Mouse (Mus musculus): ENCODE data around the gene Btnl10. TPM values are rescaled to one million over a fixed set of nuclear protein-coding genes. Genes with fewer than 3 reads are reported as not detected.

Gene Btnl10
- polyA plus RNA-seq, 1 experiment from 2014 or later: 0.25 TPM

DNA sequence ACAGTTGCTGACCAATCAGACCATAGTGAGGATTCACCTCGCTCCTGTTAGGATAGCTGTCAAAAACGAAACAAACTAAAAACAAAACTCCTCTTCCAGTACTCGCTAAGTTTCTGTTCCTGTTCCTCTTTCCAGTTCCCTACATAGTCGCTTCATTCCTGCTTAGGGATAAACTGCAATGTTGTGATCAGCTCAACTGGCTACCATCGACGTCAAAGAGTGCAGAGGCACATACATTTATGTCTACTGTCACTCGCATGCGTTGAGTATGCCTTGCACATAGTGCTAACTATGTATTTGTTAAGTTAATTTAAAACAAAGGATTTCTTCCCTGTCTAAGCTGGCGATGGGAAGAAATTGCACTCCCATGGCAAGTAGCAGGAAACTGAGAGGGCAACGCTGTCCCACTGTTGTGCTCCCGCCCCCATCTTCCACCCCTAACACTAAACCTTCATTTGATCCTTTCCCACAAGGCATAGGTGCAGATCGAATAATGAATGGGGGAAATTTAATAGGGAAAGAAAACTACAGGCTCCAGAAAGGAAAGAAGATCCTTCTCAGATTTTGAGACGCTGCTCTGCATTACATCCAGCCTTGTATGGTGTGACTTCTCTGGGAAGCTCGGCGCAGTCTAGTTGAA is 41.6 kb downstream of the Btnl10 start:
- H3K36me3 ChIP-seq: peaks cover 12% of the 10 kb centered on the region
- ATAC-seq (ENCODE audit: insufficient number of reproducible peaks, insufficient read depth, low FRiP score, low TSS enrichment, low read depth): no peak
- no peak overlapping the region for H3K9ac ChIP-seq (replicated peaks)
- peaks cover 8% of the 10 kb centered on the region for H3K9me3 ChIP-seq
- H3K4me3 ChIP-seq (replicated peaks): peak overlapping the region; percentile 44
- no peak overlapping the region for H3K27ac ChIP-seq
- peaks cover 51% of the 10 kb centered on the region for H3K27me3 ChIP-seq
- H3K4me2 ChIP-seq: peak overlapping the region; percentile 65
- H3K4me1 ChIP-seq (replicated peaks): peaks cover 26% of the 10 kb centered on the region
- WGBS: 39% methylated on average over 15 of the region's 15 CpGs

DNA sequence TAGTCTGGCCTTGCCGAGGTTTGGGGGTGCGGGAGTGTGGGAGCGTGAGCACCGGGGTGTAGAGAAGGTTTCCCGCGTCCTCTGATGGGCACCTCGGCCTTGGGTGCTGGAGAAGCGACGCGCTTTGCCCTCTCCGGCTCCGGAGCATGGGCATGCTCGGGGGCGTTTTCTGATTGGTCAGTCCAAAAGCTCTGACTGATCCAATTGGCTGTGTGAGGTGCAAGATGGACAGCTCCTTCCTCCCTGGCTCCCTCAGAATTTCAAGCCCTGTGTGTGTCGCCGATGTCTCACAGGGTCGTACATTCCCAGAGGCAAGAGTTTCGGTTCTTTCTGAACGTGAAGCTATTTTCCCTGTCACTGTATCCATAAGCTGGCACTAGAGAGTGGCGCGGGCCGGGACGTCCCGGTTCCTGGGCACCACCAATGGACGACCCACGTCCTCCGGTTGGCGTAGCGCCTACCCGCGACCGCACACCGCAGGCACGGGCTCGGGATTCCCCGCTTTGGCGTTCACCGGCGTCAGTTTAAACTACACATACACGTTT is 42.3 kb downstream of the Btnl10 start:
- peaks cover 8% of the 10 kb centered on the region for H3K9me3 ChIP-seq
- H3K27ac ChIP-seq: no peak overlapping the region
- peak overlapping the region; percentile 65 for H3K4me2 ChIP-seq
- H3K27me3 ChIP-seq: peaks cover 53% of the 10 kb centered on the region
- H3K4me1 ChIP-seq (replicated peaks): peaks cover 26% of the 10 kb centered on the region
- WGBS: 2% methylated on average over 40 of the region's 40 CpGs
- no peak overlapping the region; the same call in 1 of the 2 replicates for H3K9ac ChIP-seq (replicated peaks)
- peaks cover 12% of the 10 kb centered on the region for H3K36me3 ChIP-seq
- ATAC-seq (ENCODE audit: insufficient number of reproducible peaks, insufficient read depth, low FRiP score, low TSS enrichment, low read depth): peak; percentile 57
- peak overlapping the region; percentile 44 for H3K4me3 ChIP-seq (replicated peaks)

DNA sequence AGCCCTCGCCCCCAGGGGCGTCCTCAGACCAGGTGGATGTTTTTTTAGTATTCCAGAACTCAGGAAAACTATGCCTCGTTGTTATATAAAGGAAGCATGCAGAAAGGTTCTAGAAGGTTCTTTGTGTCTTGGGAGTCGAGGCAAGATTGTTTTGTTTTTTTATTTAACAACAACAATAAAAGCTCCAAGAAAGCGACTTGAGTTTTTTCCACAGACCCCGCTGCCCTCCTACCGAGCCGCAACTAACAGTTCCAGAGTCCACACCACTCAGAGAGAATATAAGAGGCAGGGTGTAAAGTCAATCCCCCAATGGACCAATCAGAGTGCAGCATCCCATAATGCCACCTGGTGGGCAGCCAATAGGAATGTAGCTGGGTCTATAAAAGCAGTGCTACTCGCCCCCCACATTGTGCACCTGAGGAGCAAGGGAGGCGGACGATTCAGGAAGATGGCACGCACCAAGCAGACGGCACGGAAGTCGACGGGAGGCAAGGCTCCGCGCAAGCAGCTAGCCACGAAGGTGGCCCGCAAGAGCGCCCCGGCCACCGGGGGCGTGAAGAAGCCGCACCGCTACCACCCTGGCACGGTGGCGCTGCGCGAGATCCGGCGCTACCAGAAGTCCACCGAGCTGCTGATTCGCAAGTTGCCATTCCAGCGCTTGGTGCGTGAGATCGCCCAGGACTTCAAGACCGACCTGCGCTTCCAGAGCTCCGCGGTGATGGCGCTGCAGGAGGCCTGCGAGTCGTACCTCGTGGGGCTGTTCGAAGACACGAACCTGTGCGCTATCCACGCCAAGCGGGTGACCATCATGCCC is 43.9 kb downstream of the Btnl10 start:
- H3K4me3 ChIP-seq (replicated peaks): no peak overlapping the region; the same call in 1 of the 2 replicates
- H3K4me1 ChIP-seq (replicated peaks): peaks cover 19% of the 10 kb centered on the region
- H3K9ac ChIP-seq (replicated peaks): no peak overlapping the region
- ATAC-seq (ENCODE audit: insufficient number of reproducible peaks, insufficient read depth, low FRiP score, low TSS enrichment, low read depth): no peak
- H3K4me2 ChIP-seq: 0 out of 2 replicates have a peak overlapping the region, but pooled peaks have one; percentile 10
- peaks cover 8% of the 10 kb centered on the region for H3K9me3 ChIP-seq
- H3K27me3 ChIP-seq: peaks cover 53% of the 10 kb centered on the region
- WGBS: 59% methylated on average over 50 of the region's 50 CpGs
- peaks cover 12% of the 10 kb centered on the region for H3K36me3 ChIP-seq
- H3K27ac ChIP-seq: no peak overlapping the region

DNA sequence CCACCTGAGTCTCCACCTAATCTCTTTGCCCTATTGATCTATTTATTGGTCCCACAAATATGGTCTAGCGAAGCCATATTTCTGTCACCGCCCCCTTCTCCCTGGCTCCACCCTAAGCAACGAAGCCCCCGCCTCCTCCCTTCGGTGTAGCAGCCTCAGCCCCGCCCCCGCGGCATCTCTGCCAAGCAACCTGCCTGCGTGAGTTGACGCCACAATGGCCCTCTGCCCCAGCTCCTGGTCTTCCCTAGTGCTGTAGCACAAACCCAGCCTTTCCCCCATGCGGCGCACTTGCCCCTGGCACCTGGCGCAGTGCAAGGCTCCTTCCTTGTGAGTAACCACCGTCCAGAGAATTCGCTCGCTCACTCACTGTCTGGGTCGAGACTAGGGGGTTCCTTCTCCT is 45.8 kb downstream of the Btnl10 start:
- H3K9me3 ChIP-seq: peaks cover 8% of the 10 kb centered on the region
- 39% methylated on average over 17 of the region's 17 CpGs for WGBS
- H3K27ac ChIP-seq: no peak overlapping the region
- H3K27me3 ChIP-seq: peaks cover 44% of the 10 kb centered on the region
- H3K4me1 ChIP-seq (replicated peaks): peaks cover 8% of the 10 kb centered on the region; the same call in 1 of the 2 replicates
- no peak overlapping the region for H3K4me3 ChIP-seq (replicated peaks)
- no peak for ATAC-seq (ENCODE audit: insufficient number of reproducible peaks, insufficient read depth, low FRiP score, low TSS enrichment, low read depth)
- peaks cover 10% of the 10 kb centered on the region; the same call in 1 of the 2 replicates for H3K36me3 ChIP-seq
- no peak overlapping the region for H3K4me2 ChIP-seq
- H3K9ac ChIP-seq (replicated peaks): no peak overlapping the region

DNA sequence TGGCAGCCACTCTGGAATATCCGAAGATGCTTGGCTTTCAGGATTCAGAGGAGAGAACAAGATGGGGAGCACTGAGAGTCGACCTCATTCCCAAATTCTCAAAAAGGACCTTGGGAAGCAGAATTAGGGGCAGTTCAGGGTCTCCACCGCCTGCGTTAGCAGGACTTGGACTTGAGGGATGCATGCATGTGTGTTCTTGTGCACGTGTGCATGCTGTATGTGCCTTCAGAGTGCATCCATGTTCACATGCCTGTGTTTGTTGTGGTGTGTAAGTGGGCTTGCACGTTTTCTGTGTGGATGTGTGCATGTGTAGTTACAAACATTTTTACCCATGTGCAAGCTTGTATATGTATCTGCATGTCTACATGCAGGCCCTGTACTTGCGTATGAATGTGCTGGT is 46.5 kb downstream of the Btnl10 start:
- ATAC-seq (ENCODE audit: insufficient number of reproducible peaks, insufficient read depth, low FRiP score, low TSS enrichment, low read depth): no peak
- H3K36me3 ChIP-seq: peaks cover 16% of the 10 kb centered on the region; the same call in 1 of the 2 replicates
- H3K9ac ChIP-seq (replicated peaks): no peak overlapping the region
- peaks cover 40% of the 10 kb centered on the region for H3K27me3 ChIP-seq
- H3K4me2 ChIP-seq: no peak overlapping the region
- 83% methylated on average over 7 of the region's 7 CpGs for WGBS
- peaks cover 7% of the 10 kb centered on the region; the same call in 1 of the 2 replicates for H3K4me1 ChIP-seq (replicated peaks)
- no peak overlapping the region for H3K4me3 ChIP-seq (replicated peaks)
- H3K27ac ChIP-seq: no peak overlapping the region
- H3K9me3 ChIP-seq: peaks cover 8% of the 10 kb centered on the region

DNA sequence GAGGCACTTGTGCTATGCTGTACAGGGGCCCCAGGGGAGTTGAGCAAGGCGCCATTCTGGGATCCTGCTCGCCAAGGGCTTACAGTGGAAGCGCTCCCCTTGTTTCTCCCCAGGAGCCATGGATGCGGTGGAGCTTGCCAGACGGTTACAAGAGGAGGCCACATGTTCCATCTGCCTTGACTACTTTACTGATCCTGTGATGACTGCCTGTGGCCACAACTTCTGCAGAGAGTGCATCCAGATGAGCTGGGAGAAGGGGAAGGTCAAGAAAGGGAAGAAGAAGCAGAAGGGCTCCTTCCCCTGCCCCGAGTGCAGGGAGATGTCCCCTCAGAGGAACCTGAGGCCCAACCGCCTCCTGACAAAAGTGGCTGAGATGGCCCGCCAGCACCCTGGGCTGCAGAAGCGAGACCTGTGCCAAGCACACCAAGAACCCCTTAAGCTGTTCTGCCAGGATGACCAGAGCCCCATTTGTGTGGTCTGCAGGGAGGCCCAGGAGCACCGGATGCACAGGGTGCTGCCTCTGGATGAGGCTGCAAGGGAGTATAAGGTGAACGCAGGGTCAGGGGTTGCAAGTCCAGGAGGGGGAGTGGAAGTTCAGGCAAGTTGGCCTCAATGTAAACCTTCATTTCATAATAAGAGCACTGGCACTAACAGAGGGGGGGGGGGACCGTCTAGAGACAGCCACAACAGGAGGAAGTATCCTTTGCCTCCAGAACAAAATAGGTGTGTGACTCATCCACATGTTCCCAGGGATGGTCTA is 47.5 kb downstream of the Btnl10 start:
- no peaks in the 10 kb centered on the region; the same call in 1 of the 2 replicates for H3K4me1 ChIP-seq (replicated peaks)
- H3K4me3 ChIP-seq (replicated peaks): no peak overlapping the region
- no peak for ATAC-seq (ENCODE audit: insufficient number of reproducible peaks, insufficient read depth, low FRiP score, low TSS enrichment, low read depth)
- H3K36me3 ChIP-seq: peaks cover 22% of the 10 kb centered on the region; the same call in 1 of the 2 replicates
- peaks cover 8% of the 10 kb centered on the region for H3K9me3 ChIP-seq
- H3K4me2 ChIP-seq: no peak overlapping the region
- no peak overlapping the region for H3K9ac ChIP-seq (replicated peaks)
- H3K27ac ChIP-seq: no peak overlapping the region
- WGBS: 48% methylated on average over 12 of the region's 12 CpGs
- H3K27me3 ChIP-seq: peaks cover 35% of the 10 kb centered on the region

DNA sequence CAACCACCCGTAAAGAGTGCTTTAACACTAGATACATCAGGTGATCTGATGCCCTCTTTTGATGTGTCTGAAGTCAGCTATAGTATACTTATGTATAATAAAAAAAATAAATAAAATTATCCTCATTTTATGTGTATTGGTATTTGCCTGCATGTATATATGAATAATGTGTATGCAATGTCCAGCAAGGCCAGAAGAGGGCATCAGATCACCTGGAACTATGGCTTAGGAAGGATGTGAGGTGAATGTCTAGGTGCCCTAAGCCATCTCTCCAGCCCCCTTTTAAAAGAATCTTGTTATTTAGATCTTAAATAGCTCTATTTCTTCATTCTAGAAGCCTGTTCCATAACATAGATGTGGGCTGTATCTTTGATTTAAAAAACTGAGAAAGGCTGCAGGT is 49.6 kb downstream of the Btnl10 start:
- H3K27me3 ChIP-seq: peaks cover 21% of the 10 kb centered on the region
- no peak overlapping the region for H3K9ac ChIP-seq (replicated peaks)
- H3K36me3 ChIP-seq: peaks cover 42% of the 10 kb centered on the region
- H3K27ac ChIP-seq: no peak overlapping the region
- ATAC-seq (ENCODE audit: insufficient number of reproducible peaks, insufficient read depth, low FRiP score, low TSS enrichment, low read depth): no peak
- no peak overlapping the region for H3K4me3 ChIP-seq (replicated peaks)
- 100% methylated on average over 1 of the region's 1 CpGs for WGBS
- H3K4me1 ChIP-seq (replicated peaks): no peaks in the 10 kb centered on the region
- no peaks in the 10 kb centered on the region for H3K9me3 ChIP-seq
- H3K4me2 ChIP-seq: no peak overlapping the region

DNA sequence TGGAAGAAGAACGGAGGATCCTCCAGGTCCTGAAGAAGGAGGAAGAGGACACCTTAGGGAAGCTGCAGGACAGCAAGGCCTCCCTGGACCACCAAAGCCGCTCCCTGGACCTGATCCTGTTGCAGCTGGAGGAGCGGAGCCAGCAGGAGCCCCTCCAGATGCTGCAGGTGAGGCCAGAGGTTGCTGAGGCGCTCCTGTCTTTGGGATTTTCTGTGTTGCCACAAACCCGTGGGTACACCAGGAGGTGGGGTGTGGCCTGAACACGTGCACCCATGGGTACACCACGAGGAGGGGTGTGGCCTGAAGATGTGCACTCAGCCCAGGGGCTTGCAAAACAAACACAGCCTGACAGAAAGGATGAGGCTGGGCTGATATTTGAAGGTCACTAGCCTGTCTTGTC is 50.8 kb downstream of the Btnl10 start:
- no peak overlapping the region for H3K4me2 ChIP-seq
- no peak for ATAC-seq (ENCODE audit: insufficient number of reproducible peaks, insufficient read depth, low FRiP score, low TSS enrichment, low read depth)
- H3K9ac ChIP-seq (replicated peaks): no peak overlapping the region
- peaks cover 9% of the 10 kb centered on the region for H3K27me3 ChIP-seq
- 88% methylated on average over 7 of the region's 7 CpGs for WGBS
- no peaks in the 10 kb centered on the region for H3K4me1 ChIP-seq (replicated peaks)
- no peak overlapping the region for H3K4me3 ChIP-seq (replicated peaks)
- H3K36me3 ChIP-seq: peaks cover 46% of the 10 kb centered on the region
- H3K27ac ChIP-seq: no peak overlapping the region
- no peaks in the 10 kb centered on the region for H3K9me3 ChIP-seq

DNA sequence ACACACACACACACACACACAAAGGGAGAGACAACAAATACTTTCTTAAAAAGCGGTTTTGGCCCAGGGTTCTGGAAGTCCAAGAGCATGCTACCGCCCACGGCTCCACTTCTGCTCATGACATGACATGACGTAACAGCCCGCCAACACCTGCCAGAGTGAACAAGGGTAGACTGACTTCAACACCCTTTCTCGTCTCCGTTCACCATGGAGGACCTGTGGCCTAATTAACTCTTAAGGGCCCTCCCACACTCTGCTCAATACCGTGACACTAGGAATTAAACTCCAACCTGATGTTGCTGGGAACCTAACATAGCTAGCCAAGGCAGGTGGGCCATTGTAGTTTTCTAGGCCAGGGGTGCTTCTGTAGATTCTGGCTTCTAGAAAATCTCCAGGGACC is 51.3 kb downstream of the Btnl10 start:
- no peak overlapping the region for H3K4me3 ChIP-seq (replicated peaks)

DNA sequence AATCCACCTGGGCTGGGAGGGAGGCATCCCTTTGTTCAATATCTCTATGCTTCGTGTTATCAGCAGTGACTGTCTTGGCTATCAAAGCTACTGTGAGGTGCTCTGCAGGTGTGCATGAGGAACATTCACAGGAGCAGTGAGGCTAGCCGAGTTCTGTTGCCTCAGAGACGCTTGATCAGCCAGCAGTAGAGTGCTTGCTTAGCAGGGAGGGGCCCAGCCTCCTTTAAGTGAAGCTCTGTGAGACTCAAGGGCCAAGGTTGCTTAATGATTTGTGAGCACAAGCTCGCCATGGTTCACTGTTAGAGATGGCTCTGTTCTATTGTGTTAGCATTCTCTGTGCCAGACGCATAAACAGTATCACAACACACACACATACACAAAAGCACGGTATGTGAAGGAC is 52.0 kb downstream of the Btnl10 start:
- Histone ChIP-seq H3K27me3 (no peaks in the 10 kb centered on the region), H3K4me2 (no peak overlapping the region), H3K27ac (no peak overlapping the region), H3K9me3 (no peaks in the 10 kb centered on the region), H3K4me1 (replicated peaks) (no peaks in the 10 kb centered on the region), H3K36me3 (peaks cover 52% of the 10 kb centered on the region), H3K4me3 (replicated peaks) (no peak overlapping the region), H3K9ac (replicated peaks) (no peak overlapping the region)
- no peak for ATAC-seq (ENCODE audit: insufficient number of reproducible peaks, insufficient read depth, low FRiP score, low TSS enrichment, low read depth)
- WGBS: 79% methylated on average over 6 of the region's 6 CpGs

More for the DNA sequence above, 51.3 kb downstream of the Btnl10 start:
- Histone ChIP-seq H3K27me3 (peaks cover 4% of the 10 kb centered on the region; the same call in 1 of the 2 replicates), H3K36me3 (peaks cover 46% of the 10 kb centered on the region), H3K9ac (replicated peaks) (no peak overlapping the region), H3K9me3 (no peaks in the 10 kb centered on the region), H3K4me1 (replicated peaks) (no peaks in the 10 kb centered on the region), H3K27ac (no peak overlapping the region), H3K4me2 (no peak overlapping the region)
- 85% methylated on average over 8 of the region's 8 CpGs for WGBS
- ATAC-seq (ENCODE audit: insufficient number of reproducible peaks, insufficient read depth, low FRiP score, low TSS enrichment, low read depth): no peak
